Mouse (Mus musculus) liver, postnatal 0 days (tissue): ENCODE measurements around the gene Gtf3c5.

Source experiments
- CTCF ChIP-seq: sonication (generic); IDR thresholded peaks from 2 replicates; pipeline ENCODE4 v1.5.1; 2016; ENCODE audit warnings: antibody characterized with exemption, low read depth
- EP300 ChIP-seq: IDR thresholded peaks from 2 replicates; pipeline ENCODE4 v1.6.1; 2016; ENCODE audit warnings: antibody characterized with exemption, low read depth, mild to moderate bottlenecking

GRCm38 (mm10) chr2:28540587-28541227 lies 42.8 kb downstream of the Gtf3c5 start:
- TF ChIP-seq CTCF = no peak
- no peak for TF ChIP-seq EP300
